Mouse (Mus musculus): ENCODE results near the gene Prop1. TPM values are rescaled to one million over a fixed set of nuclear protein-coding genes. Genes with fewer than 3 reads are reported as not detected.

The Prop1 gene
- polyA plus RNA-seq, 1 experiment = not detected

- DNase-seq = peak; percentile 91 to 93
- under 1% methylated on average over 47 of the region's 47 CpGs for WGBS
- TF ChIP-seq CTCF (IDR thresholded peaks at IDR 0.05; ENCODE audit: borderline replicate concordance, insufficient read depth, low read depth, low read length) = peak; percentile 66
- peak; percentile 75 for TF ChIP-seq POLR2A (IDR thresholded peaks at IDR 0.05; ENCODE audit: borderline replicate concordance, insufficient read depth, low read length)
- Histone ChIP-seq H3K4me1 (ENCODE audit: control insufficient read depth, insufficient read depth, low read length) (no peaks in the 10 kb centered on the region), H3K27me3 (ENCODE audit: control insufficient read depth, insufficient read depth, low read length) (no peaks in the 10 kb centered on the region), H3K4me3 (replicated peaks; ENCODE audit: insufficient read depth, low read depth, low read length) (peak within 1 kb of the TSS; percentile 73), H3K27ac (ENCODE audit: insufficient read depth, low read length) (peak within 1 kb of the TSS; percentile 49; the same call in 1 of the 2 replicates)
Observed at GRCm38 (mm10) chr11:50915671-50916320, 37.8 kb downstream of the Prop1 start, which contains the start of gene Zfp2. Zfp2 (minus strand) TSS chr11:50916165.

GRCm38 (mm10) chr11:50914461-50914860, 39.1 kb downstream of the Prop1 start:
- Histone ChIP-seq H3K27ac (ENCODE audit: insufficient read depth, low read length) (no peak overlapping the region), H3K27me3 (ENCODE audit: control insufficient read depth, insufficient read depth, low read length) (no peaks in the 10 kb centered on the region), H3K4me1 (ENCODE audit: control insufficient read depth, insufficient read depth, low read length) (no peaks in the 10 kb centered on the region), H3K4me3 (replicated peaks; ENCODE audit: insufficient read depth, low read depth, low read length) (no peak overlapping the region)
- WGBS = 95% methylated on average over 3 of the region's 3 CpGs
- DNase-seq = no peak
- TF ChIP-seq POLR2A (IDR thresholded peaks at IDR 0.05; ENCODE audit: borderline replicate concordance, insufficient read depth, low read length) (no peak), CTCF (IDR thresholded peaks at IDR 0.05; ENCODE audit: borderline replicate concordance, insufficient read depth, low read depth, low read length) (no peak)

GRCm38 (mm10) chr11:50913301-50913700, 40.3 kb downstream of the Prop1 start:
- Histone ChIP-seq H3K27ac (ENCODE audit: insufficient read depth, low read length) (no peak overlapping the region), H3K27me3 (ENCODE audit: control insufficient read depth, insufficient read depth, low read length) (no peaks in the 10 kb centered on the region), H3K4me3 (replicated peaks; ENCODE audit: insufficient read depth, low read depth, low read length) (no peak overlapping the region), H3K4me1 (ENCODE audit: control insufficient read depth, insufficient read depth, low read length) (no peaks in the 10 kb centered on the region)
- WGBS = 88% methylated on average over 1 of the region's 1 CpGs
- no peak for DNase-seq
- TF ChIP-seq CTCF (IDR thresholded peaks at IDR 0.05; ENCODE audit: borderline replicate concordance, insufficient read depth, low read depth, low read length) (no peak), POLR2A (IDR thresholded peaks at IDR 0.05; ENCODE audit: borderline replicate concordance, insufficient read depth, low read length) (no peak)

GRCm38 (mm10) chr11:50908136-50908535, 45.4 kb downstream of the Prop1 start:
- Histone ChIP-seq H3K27ac (ENCODE audit: insufficient read depth, low read length) (no peak overlapping the region), H3K27me3 (ENCODE audit: control insufficient read depth, insufficient read depth, low read length) (no peaks in the 10 kb centered on the region), H3K4me1 (ENCODE audit: control insufficient read depth, insufficient read depth, low read length) (no peaks in the 10 kb centered on the region), H3K4me3 (replicated peaks; ENCODE audit: insufficient read depth, low read depth, low read length) (no peak overlapping the region)
- no peak for DNase-seq
- TF ChIP-seq POLR2A (IDR thresholded peaks at IDR 0.05; ENCODE audit: borderline replicate concordance, insufficient read depth, low read length) (no peak), CTCF (IDR thresholded peaks at IDR 0.05; ENCODE audit: borderline replicate concordance, insufficient read depth, low read depth, low read length) (no peak)
- WGBS = 94% methylated on average over 5 of the region's 5 CpGs

Other genes starting within 250 kb of the Prop1 start
- gene Zfp354c, start 126.0 kb downstream of the Prop1 start, polyA plus RNA-seq (2012; rRNA removed) = 18.1 and 18.5 TPM in 2 replicates
- 1.5 and 1.7 TPM in 2 replicates for gene Zfp879, start 112.2 kb downstream of the Prop1 start, polyA plus RNA-seq (2012; rRNA removed)
- gene Grm6, start 103.1 kb downstream of the Prop1 start, polyA plus RNA-seq (2012; rRNA removed) = not detected in 2 replicates
- 7.1 TPM in 2 replicates for gene Zfp454, start 66.1 kb downstream of the Prop1 start, polyA plus RNA-seq (2012; rRNA removed)
- 18.8 and 19.2 TPM in 2 replicates for gene Zfp2, start 37.6 kb downstream of the Prop1 start, polyA plus RNA-seq (2012; rRNA removed)
- 3.5 and 3.6 TPM in 2 replicates for gene Zfp354b, start 22.1 kb downstream of the Prop1 start, polyA plus RNA-seq (2012; rRNA removed)
- gene 4933414I15Rik, start 10.0 kb downstream of the Prop1 start, polyA plus RNA-seq (2012; rRNA removed) = not detected in 2 replicates
- not detected in 2 replicates for gene Olfr1378, start 12.8 kb upstream of the Prop1 start, polyA plus RNA-seq (2012; rRNA removed)
- gene Olfr1377, start 28.2 kb upstream of the Prop1 start, polyA plus RNA-seq (2012; rRNA removed) = not detected in 2 replicates
- gene Olfr51, start 49.8 kb upstream of the Prop1 start, polyA plus RNA-seq (2012; rRNA removed) = not detected in 2 replicates
- not detected in 2 replicates for gene Olfr54, start 60.5 kb upstream of the Prop1 start, polyA plus RNA-seq (2012; rRNA removed)
- not detected in 2 replicates for gene Olfr1375, start 94.3 kb upstream of the Prop1 start, polyA plus RNA-seq (2012; rRNA removed)
- gene Zfp354a, start 105.5 kb upstream of the Prop1 start, polyA plus RNA-seq (2012; rRNA removed) = 10.6 and 11.1 TPM in 2 replicates